ENCODE assay signal across 15 mouse cellular contexts in the genomic region with DNA sequence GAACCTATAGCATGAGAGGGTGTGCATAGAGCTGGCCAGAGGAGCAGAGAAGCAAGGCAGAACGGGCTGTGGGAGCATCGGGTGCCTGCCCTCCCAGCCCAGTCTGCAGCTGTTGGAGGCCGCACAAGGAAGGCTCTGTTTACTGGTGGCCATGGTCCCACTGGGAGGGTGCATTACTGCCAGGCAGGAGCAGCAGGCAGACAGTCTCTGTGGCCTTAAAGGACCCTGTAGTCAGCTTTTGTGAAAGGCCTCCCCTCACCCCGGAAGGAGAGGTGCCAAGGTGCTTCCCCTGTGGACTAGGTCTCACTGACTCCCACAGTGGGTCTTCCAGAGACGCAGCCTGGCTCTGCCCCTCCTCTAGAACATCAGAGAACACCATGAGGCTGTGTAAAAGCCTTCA. TPM values are rescaled to one million over a fixed set of nuclear protein-coding genes. Genes with fewer than 3 reads are reported as not detected.
DNase-seq lines count a peak whose midpoint lies in the region; ATAC-seq lines count a peak whose summit lies in the region.
"Had no signal": no experiment of that assay in that cellular context is flagged by ENCODE, and none has a peak within 500 bp of the region (broad histone marks: within the 10 kb centered on the region; RNA-seq: fewer than 3 reads in every experiment).

No protein-coding gene starts in this region.

- no peak overlapping the region for H3K4me3 ChIP-seq in midbrain, embryonic 11.5 days (ENCODE audit: low read depth, low read length)
- H3K4me3 ChIP-seq in midbrain, embryonic 16.5 days (ENCODE audit: low read depth, low read length), result no peak overlapping the region
- no peak overlapping the region for H3K4me3 ChIP-seq in heart, embryonic 12.5 days
- H3K4me3 ChIP-seq: embryonic facial prominence, embryonic 13.5 days; heart, adult 2 months; stomach, embryonic 15.5 days had no signal

- peaks cover 13% of the 10 kb centered on the region for H3K4me1 ChIP-seq in midbrain, embryonic 11.5 days (ENCODE audit: control insufficient read depth, insufficient read depth, low read length)
- H3K4me1 ChIP-seq in midbrain, embryonic 16.5 days (ENCODE audit: control insufficient read depth, insufficient read depth, low read length), result peaks cover 15% of the 10 kb centered on the region
- H3K4me1 ChIP-seq in heart, embryonic 12.5 days (replicated peaks), result peaks cover 19% of the 10 kb centered on the region

- no peaks in the 10 kb centered on the region for H3K9me3 ChIP-seq in midbrain, embryonic 11.5 days (ENCODE audit: control insufficient read depth, low read length)
- no peaks in the 10 kb centered on the region for H3K9me3 ChIP-seq in midbrain, embryonic 16.5 days (replicated peaks; ENCODE audit: control insufficient read depth, low read length, poor library complexity, severe bottlenecking)
- no peaks in the 10 kb centered on the region for H3K9me3 ChIP-seq in heart, embryonic 12.5 days (replicated peaks)
- H3K9me3 ChIP-seq: embryonic facial prominence, embryonic 13.5 days; stomach, embryonic 15.5 days had no signal

- peak; percentile 41 to 65 for DNase-seq in frontal cortex, postnatal 10 days (ENCODE audit: low spot score in 2 of 2)
- DNase-seq in midbrain, embryonic 11.5 days (ENCODE audit: low spot score, missing footprints), result peak; percentile 69
- peak; percentile 58 to 67 for DNase-seq in layer of hippocampus, postnatal 10 days (ENCODE audit: low spot score in 2 of 2)
- DNase-seq in ovary, adult 18-20 months (ENCODE audit: low spot score), result no peak
- DNase-seq: heart, adult 2 months had no signal

- no peak overlapping the region for H3K9ac ChIP-seq in midbrain, embryonic 11.5 days (ENCODE audit: low read length)
- H3K9ac ChIP-seq in midbrain, embryonic 16.5 days (ENCODE audit: low read depth, low read length), result no peak overlapping the region
- H3K9ac ChIP-seq in heart, embryonic 12.5 days, result no peak overlapping the region
- H3K9ac ChIP-seq: embryonic facial prominence, embryonic 13.5 days; stomach, embryonic 15.5 days had no signal

- H3K4me2 ChIP-seq in midbrain, embryonic 11.5 days, result no peak overlapping the region
- no peak overlapping the region for H3K4me2 ChIP-seq in midbrain, embryonic 16.5 days (ENCODE audit: low read length)
- H3K4me2 ChIP-seq in heart, embryonic 12.5 days, result no peak overlapping the region
- H3K4me2 ChIP-seq: embryonic facial prominence, embryonic 13.5 days; stomach, embryonic 15.5 days had no signal

- ATAC-seq in frontal cortex, adult (ENCODE audit: low TSS enrichment), result no peak
- no peak for ATAC-seq in midbrain, embryonic 11.5 days (ENCODE audit: low FRiP score)
- no peak for ATAC-seq in midbrain, embryonic 16.5 days
- no peak for ATAC-seq in erythroblast, adult 5-6 weeks (replicated peaks; ENCODE audit: low FRiP score, poor library complexity, severe bottlenecking)
- no peak for ATAC-seq in heart, embryonic 12.5 days (ENCODE audit: insufficient number of reproducible peaks, low FRiP score)

- H3K36me3 ChIP-seq in midbrain, embryonic 11.5 days (ENCODE audit: control insufficient read depth, insufficient read depth, low read length), result no peaks in the 10 kb centered on the region
- H3K36me3 ChIP-seq in midbrain, embryonic 16.5 days (ENCODE audit: control insufficient read depth, insufficient read depth, low read length), result no peaks in the 10 kb centered on the region
- H3K36me3 ChIP-seq in heart, embryonic 12.5 days, result peaks cover 5% of the 10 kb centered on the region
- H3K36me3 ChIP-seq: stomach, embryonic 15.5 days had no signal

- 83% methylated on average over 5 of the region's 5 CpGs for WGBS in midbrain, embryonic 11.5 days
- WGBS in midbrain, embryonic 16.5 days, result 90% methylated on average over 5 of the region's 5 CpGs
- WGBS in heart, embryonic 12.5 days, result 88% methylated on average over 5 of the region's 5 CpGs

- no peaks in the 10 kb centered on the region for H3K27me3 ChIP-seq in midbrain, embryonic 11.5 days (ENCODE audit: control insufficient read depth, insufficient read depth, low read length)
- no peaks in the 10 kb centered on the region; the same call in 1 of the 2 replicates for H3K27me3 ChIP-seq in midbrain, embryonic 16.5 days (ENCODE audit: control insufficient read depth, insufficient read depth, low read depth, low read length)
- H3K27me3 ChIP-seq in heart, embryonic 12.5 days (replicated peaks), result peaks cover 24% of the 10 kb centered on the region
- H3K27me3 ChIP-seq: stomach, embryonic 15.5 days had no signal

- H3K27ac ChIP-seq in midbrain, embryonic 11.5 days (ENCODE audit: low read depth, low read length), result no peak overlapping the region
- no peak overlapping the region for H3K27ac ChIP-seq in midbrain, embryonic 16.5 days (ENCODE audit: low read length)
- no peak overlapping the region for H3K27ac ChIP-seq in heart, embryonic 12.5 days (ENCODE audit: poor library complexity, severe bottlenecking)
- H3K27ac ChIP-seq: embryonic facial prominence, embryonic 13.5 days; heart, adult 2 months; stomach, embryonic 15.5 days had no signal

RNA-seq across cellular contexts. Expression of gene Tubb4b, which starts 2.4 kb away (rescaled TPM):
- polyA plus RNA-seq in midbrain, embryonic 11.5 days (2014; fragmentation: Nextera tagmentation; extraction: Ambion mirVana), result 535 and 571 TPM in 2 replicates
- polyA plus RNA-seq in midbrain, embryonic 16.5 days (2015; fragmentation: Nextera tagmentation; extraction: Ambion mirVana), result 366 and 421 TPM in 2 replicates
- total RNA-seq in layer of hippocampus, postnatal 10 days (2021), result 100 to 1,000 TPM; 394 to 449 TPM
- 161 and 203 TPM in 2 replicates for total RNA-seq in erythroblast, adult 5-6 weeks (2015; ENCODE audit: low replicate concordance)
- total RNA-seq in erythroblast, adult 5-6 weeks (2017; ENCODE audit: low replicate concordance), result 205 and 234 TPM in 2 replicates
- polyA plus RNA-seq in heart, embryonic 12.5 days (2016; fragmentation: Nextera tagmentation; extraction: Ambion mirVana), result 388 and 392 TPM in 2 replicates

RNA-seq across cellular contexts. Expression of gene Slc34a3, which starts 7.3 kb away (rescaled TPM):
- not detected in 2 replicates for polyA plus RNA-seq in midbrain, embryonic 11.5 days (2014; fragmentation: Nextera tagmentation; extraction: Ambion mirVana)
- not detected in 2 replicates for polyA plus RNA-seq in midbrain, embryonic 16.5 days (2015; fragmentation: Nextera tagmentation; extraction: Ambion mirVana)
- total RNA-seq in layer of hippocampus, postnatal 10 days (2021), result not detected
- not detected in 2 replicates for total RNA-seq in erythroblast, adult 5-6 weeks (2015; ENCODE audit: low replicate concordance)
- not detected in 2 replicates for total RNA-seq in erythroblast, adult 5-6 weeks (2017; ENCODE audit: low replicate concordance)
- polyA plus RNA-seq in heart, embryonic 12.5 days (2016; fragmentation: Nextera tagmentation; extraction: Ambion mirVana), result not detected in 2 replicates
- total RNA-seq: heart, adult 2 months; megakaryocyte-erythroid progenitor cell, adult 5-6 weeks; neutrophil, adult 5-6 weeks had no signal
- polyA plus RNA-seq: C2C12; embryonic facial prominence, embryonic 13.5 days; heart, adult 2 months; limb, embryonic 11.5 days had no signal

RNA-seq across cellular contexts. Expression of gene Fam166a, which starts 8.3 kb away (rescaled TPM):
- 0.94 TPM in 1 of 2 replicates, not detected in the other for polyA plus RNA-seq in midbrain, embryonic 11.5 days (2014; fragmentation: Nextera tagmentation; extraction: Ambion mirVana)
- 0.43 TPM in 1 of 2 replicates, not detected in the other for polyA plus RNA-seq in midbrain, embryonic 16.5 days (2015; fragmentation: Nextera tagmentation; extraction: Ambion mirVana)
- total RNA-seq in layer of hippocampus, postnatal 10 days (2021), result not detected
- not detected in 2 replicates for total RNA-seq in erythroblast, adult 5-6 weeks (2015; ENCODE audit: low replicate concordance)
- not detected in 2 replicates for total RNA-seq in erythroblast, adult 5-6 weeks (2017; ENCODE audit: low replicate concordance)
- not detected in 2 replicates for polyA plus RNA-seq in heart, embryonic 12.5 days (2016; fragmentation: Nextera tagmentation; extraction: Ambion mirVana)
- total RNA-seq: heart, adult 2 months; megakaryocyte-erythroid progenitor cell, adult 5-6 weeks; neutrophil, adult 5-6 weeks had no signal
- polyA plus RNA-seq: C2C12; embryonic facial prominence, embryonic 13.5 days; limb, embryonic 11.5 days had no signal

RNA-seq across cellular contexts. Expression of gene Rnf224, which starts 9.7 kb away (rescaled TPM):
- polyA plus RNA-seq in midbrain, embryonic 11.5 days (2014; fragmentation: Nextera tagmentation; extraction: Ambion mirVana), result not detected in 2 replicates
- not detected in 2 replicates for polyA plus RNA-seq in midbrain, embryonic 16.5 days (2015; fragmentation: Nextera tagmentation; extraction: Ambion mirVana)
- not detected for total RNA-seq in layer of hippocampus, postnatal 10 days (2021)
- not detected in 2 replicates for total RNA-seq in erythroblast, adult 5-6 weeks (2015; ENCODE audit: low replicate concordance)
- not detected in 2 replicates for total RNA-seq in erythroblast, adult 5-6 weeks (2017; ENCODE audit: low replicate concordance)
- polyA plus RNA-seq in heart, embryonic 12.5 days (2016; fragmentation: Nextera tagmentation; extraction: Ambion mirVana), result not detected in 2 replicates
- total RNA-seq: heart, adult 2 months; megakaryocyte-erythroid progenitor cell, adult 5-6 weeks; neutrophil, adult 5-6 weeks had no signal
- polyA plus RNA-seq: C2C12; embryonic facial prominence, embryonic 13.5 days; heart, adult 2 months; limb, embryonic 11.5 days had no signal

RNA-seq across cellular contexts. Expression of gene Stpg3, which starts 12.4 kb away (rescaled TPM):
- polyA plus RNA-seq in midbrain, embryonic 11.5 days (2014; fragmentation: Nextera tagmentation; extraction: Ambion mirVana), result not detected in 2 replicates
- not detected in 2 replicates for polyA plus RNA-seq in midbrain, embryonic 16.5 days (2015; fragmentation: Nextera tagmentation; extraction: Ambion mirVana)
- total RNA-seq in layer of hippocampus, postnatal 10 days (2021), result not detected
- not detected in 2 replicates for total RNA-seq in erythroblast, adult 5-6 weeks (2015; ENCODE audit: low replicate concordance)
- 0.34 TPM in 1 of 2 replicates, not detected in the other for total RNA-seq in erythroblast, adult 5-6 weeks (2017; ENCODE audit: low replicate concordance)
- polyA plus RNA-seq in heart, embryonic 12.5 days (2016; fragmentation: Nextera tagmentation; extraction: Ambion mirVana), result not detected in 2 replicates
- total RNA-seq: heart, adult 2 months; neutrophil, adult 5-6 weeks had no signal
- polyA plus RNA-seq: C2C12; heart, adult 2 months; stomach, embryonic 15.5 days had no signal
